Mouse (Mus musculus): Measurements from ENCODE around the gene Olfr93.
"Not testable (repeated sequence)": the region's sequence is repeated elsewhere in the genome, so short reads cannot be mapped to it uniquely, and the experiment has no call there.

Gene Olfr93

GRCm38 (mm10) chr17:37161394-37161793, at the start of gene Olfr93:
TSS of gene Olfr93 (minus strand) at chr17:37161494.
- no peak for DNase-seq

- DNase-seq = no peak
Measured at GRCm38 (mm10) chr17:37203917-37204236, 42.6 kb upstream of the Olfr93 start.

- DNase-seq = peak; percentile 84
Measured at GRCm38 (mm10) chr17:37203206-37203916, 42.1 kb upstream of the Olfr93 start.

GRCm38 (mm10) chr17:37200894-37201293, 39.6 kb upstream of the Olfr93 start, which contains the start of gene Olfr94:
TSS of gene Olfr94 (minus strand) at chr17:37200994.
- DNase-seq = no peak

GRCm38 (mm10) chr17:37196845-37197724, 35.8 kb upstream of the Olfr93 start:
- peak; percentile 39 to 57 for DNase-seq

GRCm38 (mm10) chr17:37194782-37195181, 33.5 kb upstream of the Olfr93 start:
- no peak for DNase-seq

GRCm38 (mm10) chr17:37193656-37194055, 32.4 kb upstream of the Olfr93 start, which contains the start of gene Ubd:
TSS of gene Ubd (plus strand) at chr17:37193892.
- DNase-seq = no peak

GRCm38 (mm10) chr17:37193032-37193431, 31.7 kb upstream of the Olfr93 start:
- no peak for DNase-seq

- DNase-seq = peak; percentile 10 to 29
Measured at GRCm38 (mm10) chr17:37190711-37191110, 29.4 kb upstream of the Olfr93 start.

GRCm38 (mm10) chr17:37185474-37185873, 24.2 kb upstream of the Olfr93 start:
- DNase-seq = no peak

GRCm38 (mm10) chr17:37131366-37131765, 29.9 kb downstream of the Olfr93 start:
- DNase-seq = not testable (repeated sequence)

GRCm38 (mm10) chr17:37119988-37120387, 41.3 kb downstream of the Olfr93 start, which contains the start of gene Olfr92:
TSS of gene Olfr92 (minus strand) at chr17:37120088.
- no peak for DNase-seq

GRCm38 (mm10) chr17:37098178-37098577, 63.1 kb downstream of the Olfr93 start, which contains the start of gene Olfr91:
TSS of gene Olfr91 (minus strand) at chr17:37098278.
- no peak for DNase-seq

GRCm38 (mm10) chr17:37093289-37093688, 68.0 kb downstream of the Olfr93 start:
- no peak for DNase-seq

- DNase-seq = no peak
Measured at GRCm38 (mm10) chr17:37092198-37092597, 69.1 kb downstream of the Olfr93 start.
